Mouse (Mus musculus): ENCODE results near the gene Rad51b. TPM values are rescaled to one million over a fixed set of nuclear protein-coding genes. Genes with fewer than 3 reads are reported as not detected.

Gene Rad51b
- total RNA-seq, 2 experiments from 2014 or later = 0.47 to 0.69 TPM

DNA sequence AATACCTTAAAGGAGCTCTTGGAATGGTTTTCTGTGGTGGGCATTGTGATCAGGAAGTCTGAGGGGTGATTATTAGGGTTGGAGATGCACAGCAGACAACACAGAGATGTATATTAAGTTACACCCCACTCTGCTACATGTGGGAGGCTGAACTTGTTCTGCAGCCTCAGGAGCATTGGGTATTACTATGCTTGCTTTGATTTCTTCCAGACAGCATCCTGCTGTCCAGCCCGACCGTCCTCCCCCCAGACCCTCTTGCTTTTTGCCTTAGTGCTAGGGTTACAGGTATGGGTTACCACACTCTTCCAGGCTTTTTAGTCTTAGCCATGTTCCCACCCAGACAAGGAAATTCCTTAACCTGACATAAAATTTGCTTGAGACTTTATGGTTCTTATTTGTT, 30.8 kb downstream of the Rad51b start:
- no peak for DNase-seq (ENCODE audit: low spot score in 2 of 2)

GRCm38 (mm10) chr12:79330571-79330970, 33.5 kb downstream of the Rad51b start:
- no peak for DNase-seq (ENCODE audit: low spot score in 2 of 2)

DNA sequence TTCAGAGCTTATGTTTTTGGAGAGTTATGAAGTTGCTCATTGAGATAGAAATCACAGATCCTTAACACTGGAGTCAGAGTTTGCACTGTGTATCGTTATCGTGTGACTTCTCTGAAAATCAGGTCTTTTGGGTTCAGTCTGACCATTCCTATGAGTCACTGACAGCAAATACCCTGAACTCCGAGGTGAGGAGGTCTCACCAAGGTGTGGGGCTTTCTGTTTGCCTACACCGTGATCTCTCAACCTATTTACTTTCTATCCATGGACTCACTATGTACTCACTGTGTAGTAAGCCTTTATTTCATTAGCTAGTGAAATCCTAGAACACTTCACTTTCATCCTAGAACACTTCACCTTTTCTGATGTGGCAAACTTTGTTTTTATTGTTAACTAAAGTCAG, 34.6 kb downstream of the Rad51b start:
- DNase-seq (ENCODE audit: low spot score in 2 of 2) = no peak

DNA sequence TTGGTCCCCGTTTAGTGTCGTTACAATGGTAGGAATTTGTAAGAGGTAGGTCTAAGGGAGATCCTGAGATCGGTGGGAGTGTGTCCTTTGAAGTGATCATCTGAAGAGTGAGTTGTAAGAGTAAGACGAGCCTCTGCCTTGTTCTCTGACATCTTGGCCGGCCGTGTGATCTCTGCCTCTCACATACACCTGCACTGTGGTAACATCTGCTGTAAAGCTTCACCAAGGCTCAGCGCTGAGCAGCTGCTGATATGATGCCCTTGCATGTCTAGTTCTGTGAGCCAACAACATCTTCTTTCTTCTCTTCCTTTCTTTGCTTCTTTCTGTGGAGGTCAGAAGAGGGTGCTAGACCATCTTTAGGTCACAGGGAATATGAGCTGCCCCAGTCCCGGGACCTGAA, 41.7 kb downstream of the Rad51b start:
- no peak for DNase-seq (ENCODE audit: low spot score in 2 of 2)

DNA sequence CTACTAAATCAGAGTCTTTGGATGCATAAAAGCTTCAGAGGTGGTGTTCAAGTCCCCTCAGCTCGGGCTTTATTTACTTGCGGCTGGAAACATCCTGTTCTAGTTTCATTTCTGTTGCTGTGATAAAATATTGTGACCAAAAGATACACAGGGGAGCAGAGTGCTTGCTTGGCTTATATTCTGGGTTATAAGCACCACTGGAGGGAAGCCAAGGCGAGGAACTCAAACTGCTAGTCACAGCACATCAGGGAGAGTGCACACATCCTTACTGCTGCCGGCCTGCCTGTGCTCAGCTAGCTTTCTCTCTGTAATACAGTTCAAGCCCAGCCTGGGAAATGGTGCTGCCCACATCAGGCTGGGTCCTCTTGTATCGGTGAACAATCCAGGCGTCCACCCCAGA, 43.4 kb downstream of the Rad51b start:
- DNase-seq (ENCODE audit: low spot score in 2 of 2) = no peak

GRCm38 (mm10) chr12:79341291-79341845, 44.3 kb downstream of the Rad51b start:
- no peak for DNase-seq (ENCODE audit: low spot score in 2 of 2)

- no peak for DNase-seq (ENCODE audit: low spot score in 2 of 2)
Observed at GRCm38 (mm10) chr12:79346198-79346733, 49.2 kb downstream of the Rad51b start.

GRCm38 (mm10) chr12:79347643-79348042, 50.6 kb downstream of the Rad51b start:
- DNase-seq (ENCODE audit: low spot score in 2 of 2) = peak; percentile 51 to 64

- DNase-seq (ENCODE audit: low spot score in 2 of 2) = no peak
Observed at GRCm38 (mm10) chr12:79351461-79351860, 54.4 kb downstream of the Rad51b start.

GRCm38 (mm10) chr12:79352086-79352741, 55.1 kb downstream of the Rad51b start:
- no peak for DNase-seq (ENCODE audit: low spot score in 2 of 2)

GRCm38 (mm10) chr12:79352742-79353114, 55.6 kb downstream of the Rad51b start:
- no peak for DNase-seq (ENCODE audit: low spot score in 2 of 2)

DNA sequence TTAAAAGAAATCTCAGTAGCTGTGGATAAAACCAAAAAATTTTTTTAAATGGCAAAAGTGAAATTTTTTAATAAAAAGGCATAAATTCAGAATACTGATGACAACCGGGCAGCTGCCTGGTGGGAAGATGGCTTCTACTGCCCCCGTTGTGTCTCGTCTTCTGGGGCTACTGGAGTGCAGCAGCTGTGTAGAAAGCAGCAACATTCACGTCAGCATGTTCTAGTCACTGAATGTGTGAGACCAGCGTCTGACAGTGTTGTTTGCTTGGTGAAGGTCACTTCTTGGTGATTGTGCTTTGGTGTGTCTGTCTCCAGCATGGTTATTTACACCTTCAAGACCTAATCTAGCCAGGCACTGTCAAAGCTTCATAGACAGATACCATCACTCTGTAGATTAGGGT, 56.3 kb downstream of the Rad51b start:
- DNase-seq (ENCODE audit: low spot score in 2 of 2) = no peak

DNA sequence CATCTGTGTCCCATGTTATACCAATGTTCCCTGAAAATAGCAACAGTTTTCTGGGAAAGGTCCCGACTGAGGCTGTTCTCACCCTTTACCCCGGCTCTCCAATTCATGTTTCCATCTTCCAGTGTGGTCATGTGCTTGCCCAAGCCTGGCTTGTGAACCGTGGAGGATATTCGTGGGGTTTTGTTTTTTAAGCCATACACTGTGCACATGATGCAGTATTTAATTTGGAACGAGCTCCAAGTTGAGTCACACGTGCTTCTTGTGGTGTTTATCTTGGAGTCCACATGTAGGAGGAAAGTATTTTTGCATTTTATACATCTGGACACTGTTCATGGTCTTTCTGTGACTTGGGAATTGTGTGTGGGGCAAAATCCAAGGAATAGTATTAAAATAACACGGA, 57.5 kb downstream of the Rad51b start:
- DNase-seq (ENCODE audit: low spot score in 2 of 2) = no peak

DNA sequence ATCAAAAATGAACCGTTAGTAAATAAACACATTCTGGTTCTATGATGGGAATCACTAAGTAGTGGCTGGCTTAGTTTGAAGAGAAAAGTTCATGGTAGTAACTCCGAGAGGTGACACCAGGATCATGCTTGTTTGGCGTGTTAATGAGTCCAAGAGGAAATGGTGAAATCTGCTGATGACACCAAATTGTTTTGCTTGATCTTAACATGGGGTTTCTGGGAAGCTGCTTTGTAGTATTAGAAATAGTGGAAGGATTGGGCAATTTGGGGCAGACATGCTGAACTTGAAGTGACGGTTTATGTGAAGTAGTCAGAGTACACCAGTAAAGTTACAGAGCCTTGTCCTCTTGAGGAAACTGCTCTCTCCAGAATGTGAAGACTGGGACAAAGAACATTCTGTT, 59.1 kb downstream of the Rad51b start:
- DNase-seq (ENCODE audit: low spot score in 2 of 2) = no peak

DNA sequence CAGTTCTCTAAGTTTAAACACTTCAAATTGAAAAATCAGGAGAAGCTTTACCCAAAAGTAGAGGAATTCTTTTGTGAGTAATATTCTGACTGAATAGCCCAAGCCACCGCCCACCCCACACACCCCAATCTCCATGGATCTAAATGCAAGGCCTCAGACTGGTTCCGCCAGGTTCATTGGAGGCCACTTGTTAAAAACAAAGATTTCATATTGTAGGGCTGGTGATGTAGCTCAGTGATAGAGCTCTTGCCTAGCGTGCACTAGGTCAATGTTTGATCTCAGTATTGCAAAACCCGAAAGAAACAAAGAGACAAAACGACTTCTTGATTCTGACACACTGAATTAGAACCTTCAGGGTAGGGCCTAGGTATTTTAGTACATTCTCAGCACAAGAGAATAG, 60.5 kb downstream of the Rad51b start:
- no peak for DNase-seq (ENCODE audit: low spot score in 2 of 2)

DNA sequence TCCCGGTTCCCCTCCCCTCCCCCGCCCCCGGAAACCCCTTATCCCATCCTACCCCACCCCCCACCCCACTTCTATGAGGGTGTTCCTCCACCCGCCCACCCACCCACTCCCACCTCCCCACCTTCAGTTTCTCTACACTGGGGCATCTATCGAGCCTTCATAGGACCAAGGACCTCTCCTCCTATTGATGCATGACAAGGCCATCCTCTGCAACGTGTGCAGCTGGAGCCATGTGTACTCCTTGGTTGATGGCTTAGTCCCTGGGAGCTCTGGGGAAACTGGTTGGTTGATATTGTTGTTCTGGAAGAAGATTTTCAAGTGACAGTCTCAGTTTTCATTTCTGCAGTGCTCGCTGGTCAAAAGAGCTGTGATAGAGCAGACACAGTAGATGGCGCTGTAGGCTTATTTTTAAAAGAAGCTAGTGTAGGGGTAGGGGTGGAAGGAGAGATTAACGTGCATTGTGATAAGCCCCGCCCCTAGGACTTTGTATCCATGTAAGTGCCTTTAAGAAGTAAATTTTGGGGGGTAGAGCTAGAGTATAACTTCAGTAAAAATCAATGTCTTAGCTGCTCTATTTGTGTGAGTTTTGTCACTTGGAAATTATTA, 61.6 kb downstream of the Rad51b start:
- peak; percentile 65 to 66 for DNase-seq (ENCODE audit: low spot score in 2 of 2)

- no peak for DNase-seq (ENCODE audit: low spot score in 2 of 2)
Observed at GRCm38 (mm10) chr12:79359404-79359803, 62.3 kb downstream of the Rad51b start.

DNA sequence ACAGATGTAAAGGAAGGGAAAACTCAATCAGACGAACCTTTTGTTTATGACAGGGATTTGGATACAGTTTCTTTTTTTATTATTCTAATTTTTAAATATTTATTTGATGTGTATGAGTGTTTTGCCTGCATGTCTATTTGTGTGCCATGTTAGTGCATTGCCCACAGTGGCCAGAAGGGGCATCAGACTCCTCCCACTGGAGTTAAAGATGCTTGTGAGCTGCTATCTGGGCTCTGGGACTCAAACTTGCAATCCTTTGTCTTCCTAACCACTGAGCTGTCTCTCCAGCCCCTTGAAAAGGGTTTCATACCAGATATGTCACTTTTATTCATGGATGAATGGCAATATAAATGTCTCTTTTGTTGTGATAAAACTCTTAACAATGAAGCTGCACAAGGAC, 65.1 kb downstream of the Rad51b start:
- DNase-seq (ENCODE audit: low spot score in 2 of 2) = peak; percentile 23 to 32

DNA sequence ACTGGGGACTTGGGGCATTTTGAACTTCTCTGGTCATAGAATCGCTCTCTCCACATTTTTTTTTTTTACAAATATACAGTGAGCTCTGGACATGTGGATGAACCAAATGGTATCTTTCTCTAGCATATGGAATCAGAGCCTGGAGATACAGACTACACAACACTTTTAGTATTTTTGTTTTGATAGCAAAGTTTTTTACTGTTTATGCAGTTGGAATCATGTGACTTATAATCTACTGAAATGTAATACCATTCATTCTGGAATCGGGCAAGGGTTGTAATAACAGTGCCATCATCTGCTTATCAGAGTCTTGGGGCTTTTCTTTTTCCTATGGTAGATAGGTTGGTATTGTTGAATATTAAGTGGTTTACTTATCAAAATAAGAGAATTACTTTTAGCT, 67.2 kb downstream of the Rad51b start:
- no peak for DNase-seq (ENCODE audit: low spot score in 2 of 2)

GRCm38 (mm10) chr12:79368818-79369217, 71.7 kb downstream of the Rad51b start:
- DNase-seq (ENCODE audit: low spot score in 2 of 2) = no peak

- no peak for DNase-seq (ENCODE audit: low spot score in 2 of 2)
Observed at GRCm38 (mm10) chr12:79369512-79370165, 72.6 kb downstream of the Rad51b start.

DNA sequence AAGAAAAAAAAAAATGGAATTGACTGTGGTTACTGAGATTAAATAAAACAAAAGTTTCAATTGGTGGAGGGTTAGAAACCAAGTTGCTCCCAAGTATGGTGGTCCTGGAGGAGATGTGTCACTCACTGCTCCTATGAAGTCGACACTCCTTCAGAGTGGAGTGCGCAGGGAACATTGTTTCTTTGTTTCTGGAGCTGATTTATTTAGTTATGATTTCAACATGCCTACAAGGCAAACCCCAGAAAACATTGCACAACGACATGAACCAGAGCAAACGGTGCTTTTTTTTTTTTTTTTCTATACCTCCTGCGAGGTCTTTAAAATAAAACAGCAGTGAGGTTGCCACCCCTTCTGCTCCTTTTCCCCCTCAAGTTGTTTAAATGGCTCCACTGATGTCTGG, 75.6 kb downstream of the Rad51b start:
- DNase-seq (ENCODE audit: low spot score in 2 of 2) = no peak
